Mouse (Mus musculus) embryonic facial prominence, embryonic 11.5 days (tissue): ENCODE results near the gene Nrxn1. TPM values are rescaled to one million over a fixed set of nuclear protein-coding genes. Genes with fewer than 3 reads are reported as not detected.
A peak's percentile ranks its signal among the peaks of the same experiment; 100 is the strongest.

ENCODE experiments used
- ATAC-seq: fragments of 200-750 bp; cut with Nextera tagmentation; replicated peaks from 2 replicates; pipeline ENCODE4 v1.8.0; 2017; ENCODE audit warnings: low read depth; ENCODE audit not compliant: insufficient number of reproducible peaks, low FRiP score, low TSS enrichment
- DNase-seq: peaks from one replicate; pipeline ENCODE4 v3.0.0-alpha.2; 2015; ENCODE audit warnings: low spot score
- H3K27ac ChIP-seq: fragments of 300-500 bp; sonication (generic); replicated peaks from 2 replicates; pipeline ENCODE4 v1.5.1; 2014; ENCODE audit warnings: mild to moderate bottlenecking, low read depth, low read length, control low read depth
- H3K27me3 ChIP-seq: fragments of 300-500 bp; sonication (generic); 2 replicates; pipeline ENCODE4 v1.6.1; 2014; ENCODE audit warnings: mild to moderate bottlenecking, low read length, moderate library complexity, mixed read lengths; ENCODE audit not compliant: control insufficient read depth, insufficient read depth
- H3K36me3 ChIP-seq: fragments of 300-500 bp; sonication (generic); replicated peaks from 2 replicates; pipeline ENCODE4 v1.6.1; 2014; ENCODE audit warnings: low read depth, mild to moderate bottlenecking, low read length, moderate library complexity, mixed read lengths; ENCODE audit not compliant: control insufficient read depth, insufficient read depth
- H3K4me1 ChIP-seq: fragments of 300-500 bp; sonication (generic); 2 replicates; pipeline ENCODE4 v1.6.1; 2014; ENCODE audit warnings: low read length, mixed read lengths; ENCODE audit not compliant: control insufficient read depth, insufficient read depth
- H3K4me2 ChIP-seq: fragments of 300-500 bp; sonication (generic); 2 replicates; pipeline ENCODE4 v1.6.1; 2014; ENCODE audit warnings: low read depth, mild to moderate bottlenecking, control low read depth, low read length, moderate library complexity
- H3K4me3 ChIP-seq: fragments of 300-500 bp; sonication (generic); 2 replicates; pipeline ENCODE4 v1.5.1; 2014; ENCODE audit warnings: low read depth, low read length, control low read depth
- H3K9ac ChIP-seq: fragments of 300-500 bp; sonication (generic); replicated peaks from 2 replicates; pipeline ENCODE4 v1.6.1; 2014; ENCODE audit warnings: mild to moderate bottlenecking, control low read depth, low read length
- H3K9me3 ChIP-seq: fragments of 300-500 bp; sonication (generic); replicated peaks from 2 replicates; pipeline ENCODE4 v1.6.1; 2016; ENCODE audit warnings: mild to moderate bottlenecking, low read length, inconsistent platforms, mixed read lengths; ENCODE audit not compliant: control insufficient read depth
- WGBS: fragments of 180-500 bp; shearing (Covaris S2); extraction: QIAGEN DNeasy Blood & Tissue Kit; methylation state at CpG from one replicate; pipeline ENCODE4 v1.1.7; 2014; 5-methylcytosine and 5-hydroxymethylcytosine counted together
- polyA plus RNA-seq: library from polyadenylated mRNA; unstranded; fragments of >200 nt; fragmentation: Nextera tagmentation; extraction: Ambion mirVana; gene quantifications from 2 replicates; pipeline ENCODE4 v1.2.1, GENCODE M21; 2014

Nrxn1 gene
- polyA plus RNA-seq, 1 experiment from 2014 or later = 4.6 TPM

- Histone ChIP-seq H3K4me2 (no peak overlapping the region), H3K9ac (no peak overlapping the region), H3K36me3 (no peaks in the 10 kb centered on the region), H3K4me3 (no peak overlapping the region), H3K9me3 (no peaks in the 10 kb centered on the region), H3K27me3 (no peaks in the 10 kb centered on the region), H3K27ac (no peak overlapping the region), H3K4me1 (no peaks in the 10 kb centered on the region)
- no peak for ATAC-seq
- DNase-seq = no peak
- 87% methylated on average over 1 of the region's 1 CpGs for WGBS
Measured at GRCm38 (mm10) chr17:90419615-90420014, 673.3 kb downstream of the Nrxn1 start.

GRCm38 (mm10) chr17:90396357-90396756 is 696.5 kb downstream of the Nrxn1 start:
- H3K9ac ChIP-seq = no peak overlapping the region
- H3K36me3 ChIP-seq = no peaks in the 10 kb centered on the region
- no peaks in the 10 kb centered on the region for H3K4me1 ChIP-seq
- no peaks in the 10 kb centered on the region for H3K27me3 ChIP-seq
- no peak overlapping the region for H3K27ac ChIP-seq
- H3K4me2 ChIP-seq = no peak overlapping the region
- no peaks in the 10 kb centered on the region for H3K9me3 ChIP-seq
- no peak overlapping the region for H3K4me3 ChIP-seq
- DNase-seq = no peak
- no peak for ATAC-seq

GRCm38 (mm10) chr17:90394606-90395005 is 698.3 kb downstream of the Nrxn1 start:
- Histone ChIP-seq H3K4me2 (no peak overlapping the region), H3K36me3 (no peaks in the 10 kb centered on the region), H3K27ac (no peak overlapping the region), H3K9ac (no peak overlapping the region), H3K4me3 (no peak overlapping the region), H3K4me1 (no peaks in the 10 kb centered on the region), H3K27me3 (no peaks in the 10 kb centered on the region), H3K9me3 (no peaks in the 10 kb centered on the region)
- 78% methylated on average over 6 of the region's 6 CpGs for WGBS
- ATAC-seq = no peak
- no peak for DNase-seq

GRCm38 (mm10) chr17:90392751-90393150 is 700.1 kb downstream of the Nrxn1 start:
- no peaks in the 10 kb centered on the region for H3K4me1 ChIP-seq
- H3K9me3 ChIP-seq = no peaks in the 10 kb centered on the region
- no peak overlapping the region for H3K9ac ChIP-seq
- 85% methylated on average over 1 of the region's 1 CpGs for WGBS
- H3K36me3 ChIP-seq = no peaks in the 10 kb centered on the region
- no peak overlapping the region for H3K4me2 ChIP-seq
- no peak overlapping the region for H3K27ac ChIP-seq
- no peak overlapping the region for H3K4me3 ChIP-seq
- no peaks in the 10 kb centered on the region for H3K27me3 ChIP-seq
- ATAC-seq (no peak), DNase-seq (no peak)

GRCm38 (mm10) chr17:90390316-90391212 is 702.3 kb downstream of the Nrxn1 start:
- Histone ChIP-seq H3K4me2 (no peak overlapping the region), H3K27me3 (no peaks in the 10 kb centered on the region), H3K9ac (no peak overlapping the region), H3K4me1 (no peaks in the 10 kb centered on the region), H3K27ac (no peak overlapping the region), H3K4me3 (no peak overlapping the region), H3K36me3 (no peaks in the 10 kb centered on the region), H3K9me3 (no peaks in the 10 kb centered on the region)
- WGBS = 27% methylated on average over 7 of the region's 7 CpGs
- peak; percentile 48; the same call in 1 of the 2 replicates for ATAC-seq
- DNase-seq = peak; percentile 50

GRCm38 (mm10) chr17:90384856-90385255 is 708.0 kb downstream of the Nrxn1 start:
- Histone ChIP-seq H3K9me3 (no peaks in the 10 kb centered on the region), H3K27ac (no peak overlapping the region), H3K4me2 (no peak overlapping the region), H3K27me3 (no peaks in the 10 kb centered on the region), H3K9ac (no peak overlapping the region), H3K36me3 (no peaks in the 10 kb centered on the region), H3K4me1 (no peaks in the 10 kb centered on the region), H3K4me3 (no peak overlapping the region)
- WGBS = 71% methylated on average over 2 of the region's 2 CpGs
- ATAC-seq (no peak), DNase-seq (no peak)

- H3K27ac ChIP-seq = no peak overlapping the region
- H3K4me1 ChIP-seq = no peaks in the 10 kb centered on the region
- H3K27me3 ChIP-seq = no peaks in the 10 kb centered on the region
- no peaks in the 10 kb centered on the region for H3K9me3 ChIP-seq
- no peak overlapping the region for H3K9ac ChIP-seq
- H3K36me3 ChIP-seq = no peaks in the 10 kb centered on the region
- ATAC-seq (no peak), DNase-seq (no peak)
- no peak overlapping the region for H3K4me3 ChIP-seq
- no peak overlapping the region for H3K4me2 ChIP-seq
- 68% methylated on average over 5 of the region's 5 CpGs for WGBS
Measured at GRCm38 (mm10) chr17:90382496-90383443, 710.1 kb downstream of the Nrxn1 start.

GRCm38 (mm10) chr17:90376533-90376932 is 716.3 kb downstream of the Nrxn1 start:
- 87% methylated on average over 2 of the region's 2 CpGs for WGBS
- ATAC-seq = no peak

More at GRCm38 (mm10) chr17:90376533-90376932, 716.3 kb downstream of the Nrxn1 start:
- Histone ChIP-seq H3K9ac (no peak overlapping the region), H3K4me1 (no peaks in the 10 kb centered on the region), H3K4me2 (no peak overlapping the region), H3K27ac (no peak overlapping the region), H3K9me3 (no peaks in the 10 kb centered on the region), H3K27me3 (no peaks in the 10 kb centered on the region), H3K4me3 (no peak overlapping the region), H3K36me3 (no peaks in the 10 kb centered on the region)
- DNase-seq = no peak
